Mouse (Mus musculus) v-Abl transformed pro-B cells (cell line): ENCODE data around the gene Ckm.

ENCODE experiments used
- in situ Hi-C, 2 experiments: fragments of 400-800 bp; cut with MboI; formaldehyde crosslinking; loops; one replicate each; pipeline ENCODE4 v1.15.1; 2025; ENCODE audit not compliant: unreplicated experiment in 2 of 2

Ckm gene

DNA sequence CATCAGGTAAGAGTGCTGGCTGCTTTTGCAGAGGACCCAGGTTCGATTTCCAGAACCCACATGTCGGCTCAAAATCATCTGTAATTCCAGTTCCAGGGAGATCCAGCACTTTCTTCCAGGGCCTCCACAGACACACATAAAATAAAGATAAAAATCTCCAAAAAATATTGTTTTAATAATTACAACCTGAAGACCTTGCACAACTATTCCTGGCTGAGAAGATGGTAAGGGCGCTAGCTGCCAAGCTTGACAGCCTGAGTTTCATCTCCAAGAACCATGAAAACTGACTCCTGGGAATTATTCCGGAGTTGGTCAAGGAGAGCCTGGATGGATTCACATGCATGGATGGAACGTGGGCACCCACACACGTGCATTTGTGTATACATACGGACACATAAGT lies at the start of gene Ckm:
Gene Ckm (plus strand): TSS at position 301 of the 400 bp plus-strand sequence.
- in situ Hi-C loops: loop anchor here (10.0 kb wide), 3 partner anchors 390 to 470 kb away; partner anchors contain the start of genes Cblc (in 1 of the 2) and Ceacam16 (in 1 of the 2)

DNA sequence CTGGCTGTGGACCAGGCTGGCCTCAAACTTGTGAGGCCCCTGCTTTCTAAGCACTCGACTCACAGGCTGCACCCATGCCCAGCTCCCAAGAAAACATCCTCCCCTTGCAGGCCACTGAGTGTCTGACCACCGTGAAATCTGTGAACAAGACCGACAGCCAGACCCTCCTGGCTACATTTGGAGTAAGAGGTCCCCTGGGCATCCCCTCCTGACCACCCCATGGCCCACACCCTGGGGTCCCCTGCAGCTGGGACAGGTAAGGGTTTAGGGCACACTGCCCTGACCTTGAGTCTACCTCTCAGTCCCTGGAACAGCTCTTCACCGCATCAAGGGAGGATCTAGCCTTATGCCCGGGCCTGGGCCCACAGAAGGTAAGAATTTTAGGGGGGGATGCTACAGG lies 49.6 kb upstream of the Ckm start:
- in situ Hi-C loops: no loop called here

DNA sequence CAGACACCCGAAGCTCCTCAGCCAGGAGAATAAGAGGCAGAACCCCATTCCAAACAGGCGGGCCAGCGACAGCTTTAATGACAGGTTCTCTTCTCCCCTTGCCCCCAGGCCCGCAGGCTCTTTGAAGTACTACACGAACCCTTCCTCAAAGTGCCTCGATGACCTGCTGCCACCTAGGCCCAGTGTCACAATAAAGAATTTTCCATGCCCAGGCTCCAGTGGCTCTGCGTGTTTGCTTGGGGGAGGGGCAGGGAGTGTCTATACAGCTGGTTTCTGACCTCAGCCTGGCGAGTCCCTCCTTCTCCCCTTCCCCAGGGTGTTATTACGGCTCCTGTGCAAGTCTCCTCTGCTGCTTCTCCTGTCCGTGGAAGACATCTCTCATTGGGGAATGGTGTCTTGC lies 48.3 kb upstream of the Ckm start:
- in situ Hi-C loops: no loop called here

DNA sequence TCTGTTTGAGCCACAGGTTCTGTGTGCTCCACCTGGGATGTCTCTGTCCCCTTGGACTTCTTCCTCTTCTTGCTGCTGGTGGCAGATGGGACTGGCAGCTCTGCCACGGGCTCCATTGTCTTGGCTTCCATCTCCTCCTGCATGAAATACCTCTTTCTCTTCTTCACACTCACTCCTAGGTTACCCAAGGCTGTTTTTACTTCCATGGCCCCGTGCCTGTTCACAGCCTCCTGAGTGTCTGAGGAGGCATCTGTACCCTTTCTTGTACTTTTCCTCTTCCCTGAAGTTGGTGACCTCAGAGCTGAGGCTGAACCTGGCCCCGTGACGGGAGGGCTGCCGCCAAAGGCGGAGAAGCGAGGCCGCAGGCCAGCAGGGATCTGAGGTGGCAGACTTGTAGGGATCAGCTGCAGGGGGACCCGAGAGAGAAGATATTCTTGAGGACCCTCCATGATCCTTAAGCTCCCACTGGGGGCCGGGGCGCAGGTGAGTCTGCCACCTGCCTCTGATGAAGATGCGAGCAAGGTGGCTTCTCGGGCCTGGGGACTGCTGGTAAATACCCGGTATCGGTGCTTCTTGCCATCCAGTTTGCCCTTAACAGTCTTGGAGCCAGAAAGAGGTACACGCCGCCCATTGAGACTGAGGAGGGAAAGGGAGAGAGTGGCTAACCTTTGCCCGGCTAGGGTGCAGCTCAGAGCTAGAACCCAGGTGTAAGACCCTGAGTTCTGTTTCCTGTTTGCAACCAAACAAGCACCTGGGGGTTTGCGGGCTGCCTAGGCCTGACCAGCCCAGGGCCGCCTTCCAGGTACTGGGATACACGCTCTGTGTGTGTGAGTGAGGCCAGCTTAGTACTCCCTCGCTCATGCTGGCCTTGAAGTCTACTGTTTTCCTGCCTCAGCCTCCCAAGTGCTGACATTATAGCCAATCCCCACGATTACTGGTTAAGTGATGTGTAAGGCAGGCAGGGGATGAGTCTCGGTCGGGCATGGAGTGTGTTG lies 46.9 kb upstream of the Ckm start:
- in situ Hi-C loops: no loop called here

DNA sequence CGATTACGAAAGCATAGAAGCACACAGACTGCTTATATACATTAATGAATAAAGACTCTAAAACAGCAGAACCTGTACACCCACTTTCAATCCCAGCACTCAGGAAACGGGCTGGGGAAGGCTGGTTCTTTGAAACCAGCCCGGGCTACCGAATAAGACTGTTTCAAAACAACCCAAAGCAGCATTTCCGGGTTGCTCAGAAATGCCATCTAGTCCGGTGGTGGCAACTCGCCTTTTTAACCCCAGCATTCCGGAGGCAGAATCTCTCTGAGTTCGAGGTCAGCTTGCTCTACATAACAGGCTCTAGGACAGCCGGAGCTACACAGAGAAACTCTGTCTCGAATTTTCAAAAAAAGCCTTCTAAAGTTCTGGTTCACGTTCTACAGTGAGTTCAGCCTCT lies 45.9 kb upstream of the Ckm start:
- in situ Hi-C loops: no loop called here

DNA sequence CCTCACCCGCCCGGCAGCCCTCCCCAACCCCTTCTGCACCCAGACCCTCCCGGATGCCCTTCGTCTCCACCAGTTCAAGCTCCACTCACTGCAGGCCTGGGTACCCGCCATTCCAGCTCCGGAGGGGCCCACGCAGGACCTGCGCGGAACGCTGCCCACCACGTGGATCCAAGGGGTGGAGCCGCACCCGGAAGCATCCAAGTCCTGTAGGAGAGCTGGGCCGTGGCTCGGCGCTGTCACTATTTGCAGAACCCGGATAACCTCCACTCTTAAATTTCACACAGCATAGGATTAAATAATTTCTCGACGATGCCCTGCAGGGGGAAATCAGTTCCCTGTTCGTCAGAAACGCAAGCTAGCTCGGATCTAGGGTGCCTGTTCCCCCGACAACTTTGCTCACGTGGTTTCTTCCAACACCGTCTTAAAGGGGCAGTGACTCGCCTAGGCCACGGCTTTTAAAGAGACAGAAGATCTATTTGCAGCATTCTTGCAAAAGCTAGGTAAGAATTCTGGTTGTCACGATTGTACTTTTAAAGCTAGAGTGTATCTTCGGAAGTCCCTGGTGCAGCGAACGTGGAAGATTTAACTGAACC lies 45.2 kb upstream of the Ckm start, which contains the start of the genes Cd3eap and Ppp1r13l:
Gene Cd3eap (minus strand): TSS at position 185 of the 593 bp plus-strand sequence.
Gene Ppp1r13l (plus strand): TSS at position 451 of the 593 bp plus-strand sequence.
- in situ Hi-C loops: no loop called here

DNA sequence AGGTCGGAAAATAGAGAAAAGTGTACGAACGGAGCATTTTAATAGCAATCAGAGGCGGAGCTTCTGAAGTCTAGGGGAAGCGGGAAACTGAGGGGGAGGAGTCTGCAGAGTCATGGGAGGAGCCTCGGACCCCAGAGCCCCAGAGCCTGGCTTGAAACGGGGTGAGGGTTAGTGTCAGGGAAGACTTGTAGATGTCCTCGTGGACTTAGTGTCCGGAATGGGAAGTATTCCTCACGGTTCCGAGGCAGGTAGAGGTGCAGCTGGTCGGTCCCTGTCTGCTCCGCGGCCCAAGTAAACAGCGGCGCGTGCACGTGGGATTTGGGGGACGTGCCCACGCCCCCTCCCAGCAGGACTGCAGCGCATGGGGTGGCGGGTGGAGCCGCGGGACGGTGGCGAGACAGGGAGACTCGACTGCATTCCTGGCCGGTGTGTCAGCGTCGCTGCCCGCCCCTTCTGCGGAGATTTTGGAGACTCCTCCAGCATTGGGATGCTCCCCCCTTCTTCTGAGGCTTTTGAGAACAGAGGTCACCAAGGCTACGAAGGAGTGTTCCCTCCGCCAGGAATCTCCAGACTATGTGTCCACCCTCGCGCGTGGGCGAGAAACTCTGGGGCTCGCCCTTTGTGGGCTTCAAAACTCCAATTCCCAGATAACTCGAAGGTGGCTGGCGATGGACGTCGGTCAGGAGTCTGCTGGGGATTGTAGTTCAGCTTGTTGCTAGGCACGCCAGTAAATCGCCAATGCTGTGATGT lies 44.5 kb upstream of the Ckm start:
- in situ Hi-C loops: loop anchor here in 1 of 2 experiments (5.0 kb wide), 1 partner anchor 178 kb away; no protein-coding TSS in a partner anchor

DNA sequence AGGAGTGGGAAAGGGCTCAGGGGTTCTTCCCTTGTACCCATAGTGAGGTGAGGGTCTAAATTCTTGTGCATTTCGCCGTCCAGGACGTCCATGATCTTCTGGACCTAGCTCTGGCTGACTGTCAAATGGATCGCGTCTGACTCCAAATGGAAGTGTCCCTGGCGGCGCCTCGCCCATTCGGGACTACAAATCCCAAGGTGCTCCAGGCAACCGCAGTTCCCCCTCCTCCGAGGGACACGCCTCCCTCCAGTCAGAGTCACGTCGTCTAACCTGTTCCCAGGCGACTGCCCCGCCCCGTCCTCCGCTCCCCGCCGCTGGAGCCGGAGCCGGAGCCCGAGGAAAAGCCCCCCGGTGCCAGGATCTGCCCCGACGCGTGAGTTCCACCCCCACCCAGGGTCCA lies 43.6 kb upstream of the Ckm start:
- in situ Hi-C loops: loop anchor here in 1 of 2 experiments (5.0 kb wide), 1 partner anchor 179 kb away; no protein-coding TSS in a partner anchor

DNA sequence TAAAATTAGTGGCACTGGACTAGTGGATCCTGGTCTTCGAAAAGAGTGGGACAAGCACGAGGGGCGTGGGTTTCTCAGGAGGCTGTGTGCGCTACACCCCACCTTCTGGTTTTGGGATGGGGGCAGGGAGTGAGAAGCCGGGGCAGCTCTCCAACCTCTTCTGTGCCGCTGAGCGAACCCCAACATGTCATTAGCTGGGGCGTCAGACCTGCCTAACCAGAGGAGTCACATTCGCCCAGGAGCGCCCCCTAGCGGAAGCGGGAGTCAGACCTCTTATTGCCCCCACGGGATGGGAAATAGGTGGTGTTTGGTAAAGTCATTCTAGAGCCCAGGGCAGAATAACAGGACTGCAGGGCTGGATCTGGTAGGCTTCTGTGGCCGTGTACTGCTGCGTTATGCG lies 42.9 kb upstream of the Ckm start:
- in situ Hi-C loops: loop anchor here in 1 of 2 experiments (5.0 kb wide), 1 partner anchor 179 kb away; no protein-coding TSS in a partner anchor

DNA sequence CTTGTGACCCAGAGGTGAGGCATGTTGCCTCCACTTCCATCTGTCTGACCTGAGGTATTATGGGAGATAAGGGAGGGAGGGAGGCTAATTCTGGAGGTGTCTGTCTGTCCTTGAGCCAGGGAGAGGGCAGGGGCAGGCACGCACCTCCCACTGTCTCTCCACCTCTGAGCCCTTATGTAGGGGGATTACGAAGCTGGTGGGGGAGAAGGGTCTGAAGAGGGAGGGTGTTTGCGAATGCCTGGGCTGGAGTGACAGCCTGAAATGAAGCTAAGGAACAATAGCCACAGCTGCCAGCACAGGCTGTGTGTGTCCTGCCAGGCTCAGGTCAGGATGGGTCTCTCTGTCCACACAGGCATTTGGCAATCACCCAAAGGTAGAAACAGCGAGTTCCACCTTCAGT lies 42.3 kb upstream of the Ckm start:
- in situ Hi-C loops: loop anchor here in 1 of 2 experiments (5.0 kb wide), 1 partner anchor 180 kb away; no protein-coding TSS in a partner anchor

DNA sequence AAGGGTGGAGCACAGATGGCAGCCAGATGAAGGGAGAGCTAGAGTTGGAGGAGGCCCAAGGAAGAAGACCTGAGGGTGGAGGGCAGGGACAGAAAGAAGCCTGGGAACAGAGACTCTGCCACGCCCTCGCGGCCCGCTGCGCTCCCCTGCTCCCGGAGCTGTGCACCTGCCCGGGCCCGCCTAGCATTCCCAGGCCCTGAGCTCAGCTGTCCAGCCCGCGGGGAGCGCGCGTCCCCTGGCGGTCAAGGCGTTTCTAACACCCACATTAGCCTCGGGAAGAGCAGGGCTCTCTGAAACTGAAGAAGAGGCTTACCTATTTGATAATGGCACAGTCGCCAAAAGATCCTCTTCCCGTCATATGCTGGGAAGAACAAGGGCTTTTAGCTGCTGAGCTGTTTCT lies 40.7 kb upstream of the Ckm start:
- in situ Hi-C loops: loop anchor here in 1 of 2 experiments (5.0 kb wide), 1 partner anchor 182 kb away; no protein-coding TSS in a partner anchor

DNA sequence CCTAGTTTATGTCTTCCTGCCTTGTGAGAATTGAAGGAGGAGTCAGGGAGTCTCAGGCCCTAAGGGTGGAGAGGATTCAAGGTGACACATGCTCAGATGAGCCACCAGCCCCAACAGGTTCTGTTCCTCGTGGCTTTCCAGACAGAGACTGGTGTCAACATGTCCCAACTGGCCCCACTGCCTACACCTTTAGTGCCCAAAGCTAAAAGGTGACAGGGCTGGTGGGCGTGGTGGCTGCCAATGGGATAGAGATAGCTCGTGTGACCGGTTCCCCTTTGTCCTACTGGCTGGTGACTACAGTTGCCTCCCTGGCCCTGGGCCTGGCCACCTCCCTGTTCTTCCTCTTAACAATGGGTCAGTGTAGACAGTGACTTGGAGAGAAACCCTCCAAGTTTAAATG lies 39.2 kb upstream of the Ckm start:
- in situ Hi-C loops: no loop called here

DNA sequence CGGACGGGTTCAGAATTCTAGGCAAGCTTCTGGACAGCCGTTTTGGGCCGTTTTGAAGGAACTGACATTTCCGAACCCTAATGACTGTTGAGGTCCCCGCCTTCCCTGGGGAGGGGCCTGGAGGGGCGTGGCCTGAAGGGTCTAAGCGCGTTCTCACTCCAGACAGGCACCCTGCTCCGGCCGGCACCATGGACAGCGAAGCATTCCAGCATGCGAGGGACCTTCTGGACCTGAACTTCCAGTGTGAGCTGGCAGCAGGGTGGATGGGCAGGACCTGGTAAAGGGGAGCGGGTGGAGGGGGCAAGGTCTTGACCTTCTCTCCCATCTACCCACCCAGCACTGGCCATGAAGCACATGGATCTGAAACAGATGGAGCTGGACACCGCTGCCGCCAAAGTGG lies 36.2 kb upstream of the Ckm start:
- in situ Hi-C loops: no loop called here

DNA sequence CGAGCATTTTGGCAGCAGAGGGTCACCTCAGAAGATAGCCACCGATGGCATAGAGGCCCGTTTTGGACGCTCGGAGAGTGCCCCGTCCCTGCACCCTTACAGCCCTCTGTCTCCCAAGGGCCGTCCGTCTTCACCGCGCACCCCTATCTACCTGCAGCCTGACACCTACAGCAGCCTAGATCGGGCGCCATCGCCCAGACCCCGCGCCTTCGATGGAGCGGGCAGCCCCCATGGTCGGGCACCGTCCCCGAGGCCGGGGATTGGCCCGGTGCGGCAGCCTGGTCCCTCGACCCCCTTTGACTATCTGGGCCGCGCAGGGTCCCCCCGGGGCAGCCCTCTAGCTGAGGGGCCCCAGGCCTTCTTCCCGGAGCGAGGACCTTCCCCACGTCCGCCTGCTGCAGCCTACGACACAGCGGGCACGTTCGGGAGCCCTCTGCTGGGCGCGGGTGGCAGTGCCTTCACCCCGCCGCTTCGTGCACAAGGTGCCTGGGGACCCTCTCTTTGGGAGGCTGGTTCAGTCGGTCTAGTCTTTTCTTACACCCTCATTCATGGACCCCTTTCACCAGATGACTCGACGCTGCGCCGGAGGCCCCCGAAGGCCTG lies 34.7 kb upstream of the Ckm start:
- in situ Hi-C loops: no loop called here

DNA sequence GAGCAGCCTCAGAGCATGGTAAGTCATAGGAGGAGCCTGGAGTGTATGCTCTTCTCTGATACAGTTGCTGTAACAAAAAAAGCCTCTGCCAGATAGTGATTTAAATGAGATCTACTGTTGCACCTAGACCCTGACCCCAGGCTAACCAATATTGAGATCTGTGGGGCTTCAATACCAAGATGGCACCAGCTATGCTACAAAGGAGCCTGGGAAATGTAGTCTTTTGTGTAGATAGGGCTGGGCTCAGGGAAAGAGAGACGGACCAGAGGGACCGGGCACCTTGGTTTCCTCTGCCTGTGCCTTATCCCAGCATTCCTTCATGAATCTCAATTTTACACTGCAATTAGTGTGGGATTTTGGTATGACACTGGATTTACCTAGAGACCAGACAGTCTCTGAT lies 31.2 kb upstream of the Ckm start:
- in situ Hi-C loops: no loop called here

DNA sequence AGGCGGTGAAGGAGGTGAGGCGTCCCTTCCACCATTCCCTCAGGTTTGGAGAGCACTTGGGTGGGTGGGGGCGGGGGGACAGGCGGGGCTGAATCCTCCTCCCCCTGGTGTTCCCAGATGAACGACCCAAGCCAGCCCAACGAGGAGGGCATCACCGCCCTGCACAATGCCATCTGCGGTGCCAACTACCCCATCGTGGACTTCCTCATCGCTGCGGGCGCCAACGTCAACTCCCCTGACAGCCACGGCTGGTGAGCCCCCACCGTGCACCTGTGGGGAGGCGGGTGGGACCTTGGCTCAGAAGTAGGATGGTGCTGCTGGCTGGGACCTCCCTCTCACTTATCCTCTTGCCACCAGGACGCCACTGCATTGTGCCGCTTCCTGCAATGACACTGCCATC lies 29.2 kb upstream of the Ckm start:
- in situ Hi-C loops: no loop called here

DNA sequence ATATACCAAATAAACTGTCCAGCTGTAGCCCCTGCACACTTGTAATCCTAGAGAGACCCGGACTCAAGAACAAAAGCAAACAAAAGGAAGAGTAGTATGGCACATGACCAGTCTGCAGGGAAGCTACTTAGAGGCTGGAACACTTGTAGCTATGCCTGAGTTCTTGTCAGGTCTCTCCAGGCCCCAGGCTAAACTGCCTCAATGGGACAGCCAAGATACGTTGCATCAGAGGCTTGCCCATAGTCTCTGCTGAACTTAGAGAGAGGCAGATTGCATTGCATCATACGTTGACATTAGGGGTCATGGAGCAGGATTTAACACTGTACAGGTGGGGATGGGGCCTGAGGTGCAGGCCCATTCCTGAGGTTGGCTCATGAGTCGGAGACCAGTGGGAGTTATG lies 28.6 kb upstream of the Ckm start:
- in situ Hi-C loops: no loop called here

DNA sequence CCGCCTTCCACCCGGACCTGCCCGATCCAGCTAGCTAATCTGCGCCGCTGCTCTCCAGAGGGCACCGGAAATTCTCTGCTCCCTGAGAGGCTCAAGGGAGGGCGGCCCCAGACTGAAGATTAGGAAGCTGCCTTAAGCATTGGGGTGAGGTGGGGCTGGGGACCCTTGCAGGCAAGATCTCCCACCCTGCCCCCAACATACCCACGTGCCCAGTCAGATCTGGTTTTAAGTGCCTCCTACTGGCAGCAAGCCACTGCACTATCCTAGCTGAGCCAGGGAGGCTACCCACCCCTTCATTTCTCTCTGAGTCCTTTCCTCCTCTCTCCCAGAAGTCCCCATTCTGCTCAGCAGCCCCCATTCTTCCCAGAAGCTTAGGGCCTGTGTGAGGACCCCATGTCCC lies 26.5 kb upstream of the Ckm start:
- in situ Hi-C loops: no loop called here

DNA sequence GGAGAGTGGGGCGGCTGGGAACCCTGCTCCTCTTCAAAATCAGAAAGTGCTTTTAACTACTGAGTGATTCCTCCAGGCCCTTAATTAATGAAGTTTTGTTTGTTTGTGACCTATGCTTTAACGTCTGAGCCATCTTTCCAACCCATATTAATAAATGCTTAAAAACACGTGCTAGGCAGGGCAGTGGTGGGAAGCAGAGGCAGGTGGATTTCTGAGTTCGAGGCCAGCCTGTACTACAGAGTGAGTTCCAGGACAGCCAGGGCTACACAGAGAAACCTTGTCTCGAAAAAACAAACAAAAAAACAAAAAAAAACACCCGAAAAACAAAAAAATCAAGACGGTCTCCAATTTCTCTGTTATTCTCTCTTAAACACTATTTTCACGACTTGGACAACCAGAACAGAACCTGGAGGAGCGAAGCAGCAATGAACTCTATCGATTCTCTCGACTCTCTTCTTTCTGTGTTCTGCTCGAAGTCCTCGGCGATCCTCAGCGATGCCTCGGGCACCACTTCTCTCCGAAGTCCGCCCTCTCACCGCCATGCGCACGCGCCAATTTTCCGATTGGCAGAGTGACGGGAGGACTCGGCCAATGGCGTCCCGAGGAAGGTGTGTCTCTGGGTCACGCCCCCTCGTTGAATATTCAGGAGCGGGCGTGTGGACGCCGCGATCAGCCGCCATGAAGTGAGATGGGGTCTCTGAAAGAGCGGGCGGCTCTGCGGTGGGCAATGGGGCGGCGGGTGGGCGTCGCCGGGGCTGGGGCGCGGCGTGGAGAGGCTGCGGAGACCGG lies 23.0 kb upstream of the Ckm start, which contains the start of gene Ercc2:
Gene Ercc2 (plus strand): TSS at position 634 of the 789 bp plus-strand sequence.
- in situ Hi-C loops: no loop called here
